Mouse (Mus musculus) embryonic facial prominence, embryonic 15.5 days (tissue): ENCODE measurements around the gene Adam11. TPM values are rescaled to one million over a fixed set of nuclear protein-coding genes. Genes with fewer than 3 reads are reported as not detected.
"Not testable (repeated sequence)": the region's sequence is repeated elsewhere in the genome, so short reads cannot be mapped to it uniquely, and the experiment has no call there.

Experiments used
- ATAC-seq: fragments of 200-750 bp; cut with Nextera tagmentation; 2 replicates; pipeline ENCODE4 v1.8.0; 2017; ENCODE audit warnings: low read depth, moderate TSS enrichment; ENCODE audit not compliant: insufficient number of reproducible peaks, low FRiP score, low TSS enrichment
- H3K27ac ChIP-seq: fragments of 300-500 bp; sonication (generic); replicated peaks from 2 replicates; pipeline ENCODE4 v1.5.1; 2015; ENCODE audit warnings: mild to moderate bottlenecking, inconsistent platforms
- H3K27me3 ChIP-seq: fragments of 300-500 bp; sonication (generic); 2 replicates; pipeline ENCODE4 v1.6.1; 2015; ENCODE audit warnings: inconsistent platforms
- H3K36me3 ChIP-seq: fragments of 300-500 bp; sonication (generic); 2 replicates; pipeline ENCODE4 v1.6.1; 2015; ENCODE audit warnings: mild to moderate bottlenecking, inconsistent platforms
- H3K4me1 ChIP-seq: fragments of 300-500 bp; sonication (generic); 2 replicates; pipeline ENCODE4 v1.6.1; 2015; ENCODE audit warnings: inconsistent platforms
- H3K4me2 ChIP-seq: fragments of 300-500 bp; sonication (generic); replicated peaks from 2 replicates; pipeline ENCODE4 v1.6.1; 2015; ENCODE audit warnings: mild to moderate bottlenecking, inconsistent platforms
- H3K4me3 ChIP-seq: fragments of 300-500 bp; sonication (generic); replicated peaks from 2 replicates; pipeline ENCODE4 v1.5.1; 2015; ENCODE audit warnings: mild to moderate bottlenecking, inconsistent platforms
- H3K9ac ChIP-seq: fragments of 300-500 bp; sonication (generic); 2 replicates; pipeline ENCODE4 v1.6.1; 2015; ENCODE audit warnings: inconsistent platforms
- H3K9me3 ChIP-seq: fragments of 300-500 bp; sonication (generic); replicated peaks from 2 replicates; pipeline ENCODE4 v1.6.1; 2016; ENCODE audit warnings: inconsistent platforms
- WGBS: fragments of 180-500 bp; shearing (Covaris S2); methylation state at CpG from one replicate; pipeline ENCODE4 v1.1.7; 2015; 5-methylcytosine and 5-hydroxymethylcytosine counted together
- polyA plus RNA-seq: library from polyadenylated mRNA; unstranded; fragments of >200 nt; fragmentation: Nextera tagmentation; extraction: Ambion mirVana; gene quantifications from 2 replicates; pipeline ENCODE4 v1.2.1, GENCODE M21; 2015

Adam11 gene
- polyA plus RNA-seq = 7.1 and 7.8 TPM in 2 replicates

DNA sequence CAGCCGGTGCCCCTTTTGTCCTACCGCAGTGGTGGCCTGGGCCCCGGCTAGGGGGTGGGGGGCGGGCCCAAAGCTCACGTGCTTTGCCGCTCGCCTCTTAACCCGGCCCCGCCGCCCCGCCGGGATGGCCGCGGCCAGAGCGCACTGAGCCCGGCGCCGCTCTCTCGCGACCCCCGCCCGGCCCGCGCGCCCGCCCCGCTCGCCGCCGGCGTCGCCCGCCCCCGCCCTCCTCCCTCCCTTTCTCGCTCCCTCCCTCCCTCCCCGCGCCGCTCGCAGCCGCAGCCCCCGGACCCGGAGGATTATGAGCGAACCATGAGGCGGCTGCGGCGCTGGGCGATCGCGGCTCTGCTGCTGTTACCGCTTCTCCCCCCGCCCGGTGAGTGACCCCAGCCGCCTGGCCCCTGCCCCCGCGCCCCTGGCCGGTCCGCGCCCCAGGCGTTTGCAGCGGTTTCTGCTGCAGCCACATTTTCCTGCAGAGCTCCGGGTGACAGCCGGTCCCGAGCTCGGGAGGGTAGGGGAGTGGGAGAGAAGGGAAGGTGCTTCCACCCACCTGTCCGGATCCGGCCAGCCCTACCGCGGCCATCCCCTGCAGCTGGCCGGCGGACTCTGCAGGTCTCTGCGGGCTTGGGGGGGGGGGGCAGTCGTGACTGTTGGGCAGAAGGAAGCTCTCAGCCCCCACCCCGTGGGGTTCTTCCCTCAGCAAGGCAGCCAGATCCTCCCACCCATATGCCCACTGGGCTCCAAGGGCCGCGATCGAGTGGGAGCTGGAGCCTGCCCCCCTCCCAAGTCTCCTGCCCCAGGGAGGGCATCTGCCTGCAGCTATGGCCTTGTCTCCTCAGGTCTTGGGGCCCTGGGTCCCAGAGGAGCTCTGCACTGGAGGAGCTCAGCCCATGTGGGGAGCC, at the start of gene Adam11:
Gene Adam11 (plus strand): TSS at position 131 of the 902 bp plus-strand sequence.
- Histone ChIP-seq H3K4me3 (peak within 1 kb of the TSS; percentile 53), H3K4me2 (peak within 1 kb of the TSS; percentile 100), H3K27me3 (peaks cover 25% of the 10 kb centered on the region), H3K4me1 (peaks cover 16% of the 10 kb centered on the region), H3K9ac (peak within 1 kb of the TSS; percentile 42), H3K9me3 (no peaks in the 10 kb centered on the region), H3K27ac (no peak within 1 kb of the TSS), H3K36me3 (no peaks in the 10 kb centered on the region)
- 0 out of 2 replicates have a peak, but pooled peaks have one; percentile 17 for ATAC-seq
- under 1% methylated on average over 57 of the region's 76 CpGs for WGBS

- Histone ChIP-seq H3K27me3 (no peaks in the 10 kb centered on the region), H3K36me3 (no peaks in the 10 kb centered on the region), H3K4me2 (no peak overlapping the region), H3K4me1 (peaks cover 6% of the 10 kb centered on the region; the same call in 1 of the 2 replicates), H3K4me3 (no peak overlapping the region), H3K27ac (no peak overlapping the region), H3K9me3 (no peaks in the 10 kb centered on the region), H3K9ac (no peak overlapping the region)
- WGBS = 90% methylated on average over 4 of the region's 4 CpGs
- ATAC-seq = no peak
Measured at GRCm38 (mm10) chr11:102712411-102712810, 48.8 kb upstream of the Adam11 start.

DNA sequence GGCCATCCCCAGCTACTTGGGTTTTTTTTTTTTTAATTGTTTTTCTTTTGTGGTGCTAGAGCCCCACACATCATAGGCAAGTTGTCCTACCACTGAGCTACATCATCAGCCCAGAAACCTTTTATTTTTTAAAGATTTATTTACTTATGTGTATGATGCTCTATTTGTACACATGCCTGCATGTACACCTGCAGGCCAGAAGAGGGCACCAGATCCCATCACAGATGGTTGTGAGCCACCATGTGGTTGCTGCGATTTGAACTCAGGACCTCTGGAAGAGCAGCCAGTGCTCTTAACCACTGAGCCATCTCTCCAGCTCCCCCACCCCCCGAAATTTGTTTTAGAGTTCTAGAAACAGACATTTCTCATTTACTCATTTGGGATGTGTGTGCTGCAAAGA, 46.7 kb upstream of the Adam11 start:
- not testable (repeated sequence) for H3K36me3 ChIP-seq, ATAC-seq, H3K4me2 ChIP-seq, H3K9ac ChIP-seq, H3K27me3 ChIP-seq, H3K4me3 ChIP-seq, H3K9me3 ChIP-seq, H3K4me1 ChIP-seq, H3K27ac ChIP-seq
- WGBS = 86% methylated on average over 2 of the region's 2 CpGs

GRCm38 (mm10) chr11:102716135-102716534, 45.1 kb upstream of the Adam11 start:
- Histone ChIP-seq H3K9me3 (no peaks in the 10 kb centered on the region; the same call in 1 of the 2 replicates), H3K4me1 (peaks cover 6% of the 10 kb centered on the region; the same call in 1 of the 2 replicates), H3K27me3 (no peaks in the 10 kb centered on the region), H3K36me3 (no peaks in the 10 kb centered on the region), H3K4me2 (no peak overlapping the region), H3K9ac (no peak overlapping the region), H3K4me3 (no peak overlapping the region), H3K27ac (no peak overlapping the region)
- WGBS = 26% methylated on average over 7 of the region's 7 CpGs
- no peak for ATAC-seq

DNA sequence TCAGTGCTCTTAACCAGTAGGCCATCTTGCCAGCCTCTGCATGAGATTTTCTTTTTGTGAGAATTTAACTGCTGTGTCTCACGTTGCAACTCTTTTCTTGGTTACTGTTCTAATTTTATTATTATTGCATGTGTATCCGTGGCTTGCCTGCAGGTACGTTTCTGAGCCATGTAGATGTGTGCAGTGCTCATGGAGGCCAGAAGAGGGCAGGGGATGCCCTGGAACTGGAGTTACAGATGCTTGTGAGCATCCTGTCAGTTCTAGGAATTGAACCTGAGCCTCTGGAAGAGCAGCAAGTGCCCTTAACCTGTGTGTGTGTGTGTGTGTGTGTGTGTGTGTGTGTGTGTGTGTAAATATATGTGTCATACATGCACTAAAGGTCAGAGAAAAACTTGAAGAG, 35.7 kb upstream of the Adam11 start:
- Histone ChIP-seq H3K4me3 (no peak overlapping the region), H3K9me3 (no peaks in the 10 kb centered on the region), H3K27me3 (no peaks in the 10 kb centered on the region), H3K36me3 (no peaks in the 10 kb centered on the region), H3K9ac (no peak overlapping the region), H3K27ac (no peak overlapping the region), H3K4me1 (no peaks in the 10 kb centered on the region), H3K4me2 (no peak overlapping the region)
- WGBS = 35% methylated on average over 3 of the region's 3 CpGs
- ATAC-seq = no peak

GRCm38 (mm10) chr11:102728614-102729013, 32.6 kb upstream of the Adam11 start:
- no peaks in the 10 kb centered on the region for H3K9me3 ChIP-seq
- H3K4me1 ChIP-seq = no peaks in the 10 kb centered on the region
- H3K36me3 ChIP-seq = no peaks in the 10 kb centered on the region
- H3K27ac ChIP-seq = no peak overlapping the region
- WGBS = 34% methylated on average over 7 of the region's 7 CpGs
- H3K4me2 ChIP-seq = no peak overlapping the region
- H3K9ac ChIP-seq = no peak overlapping the region
- H3K4me3 ChIP-seq = no peak overlapping the region
- no peaks in the 10 kb centered on the region for H3K27me3 ChIP-seq
- no peak for ATAC-seq

- Histone ChIP-seq H3K9ac (no peak overlapping the region), H3K27me3 (no peaks in the 10 kb centered on the region), H3K36me3 (no peaks in the 10 kb centered on the region), H3K27ac (no peak overlapping the region), H3K4me1 (no peaks in the 10 kb centered on the region), H3K9me3 (no peaks in the 10 kb centered on the region), H3K4me3 (no peak overlapping the region), H3K4me2 (no peak overlapping the region)
- no peak for ATAC-seq
- 70% methylated on average over 3 of the region's 3 CpGs for WGBS
Measured at GRCm38 (mm10) chr11:102729835-102730234, 31.4 kb upstream of the Adam11 start.

DNA sequence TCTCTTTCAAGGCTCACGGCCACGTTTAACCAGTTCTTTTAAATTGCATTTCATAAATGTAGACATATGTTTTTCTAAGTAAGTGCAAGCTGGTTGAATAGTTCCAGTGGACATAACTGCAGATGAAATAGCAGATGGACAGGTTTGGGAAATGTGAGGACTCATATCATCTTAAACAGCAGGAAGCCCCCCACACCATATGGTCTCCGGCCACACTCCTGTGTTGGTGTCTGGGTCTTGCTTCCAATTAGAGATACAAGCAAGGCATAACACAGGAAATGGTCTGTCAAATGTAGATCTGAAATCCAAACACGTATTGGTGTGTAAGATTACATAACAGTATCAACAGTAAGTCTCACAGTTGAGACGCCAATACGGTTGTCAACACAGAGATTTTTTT, 29.9 kb upstream of the Adam11 start:
- no peak for ATAC-seq
- Histone ChIP-seq H3K27me3 (no peaks in the 10 kb centered on the region), H3K4me1 (no peaks in the 10 kb centered on the region), H3K36me3 (no peaks in the 10 kb centered on the region), H3K4me3 (no peak overlapping the region), H3K27ac (no peak overlapping the region), H3K9ac (no peak overlapping the region), H3K4me2 (no peak overlapping the region), H3K9me3 (no peaks in the 10 kb centered on the region)
- 76% methylated on average over 6 of the region's 6 CpGs for WGBS

DNA sequence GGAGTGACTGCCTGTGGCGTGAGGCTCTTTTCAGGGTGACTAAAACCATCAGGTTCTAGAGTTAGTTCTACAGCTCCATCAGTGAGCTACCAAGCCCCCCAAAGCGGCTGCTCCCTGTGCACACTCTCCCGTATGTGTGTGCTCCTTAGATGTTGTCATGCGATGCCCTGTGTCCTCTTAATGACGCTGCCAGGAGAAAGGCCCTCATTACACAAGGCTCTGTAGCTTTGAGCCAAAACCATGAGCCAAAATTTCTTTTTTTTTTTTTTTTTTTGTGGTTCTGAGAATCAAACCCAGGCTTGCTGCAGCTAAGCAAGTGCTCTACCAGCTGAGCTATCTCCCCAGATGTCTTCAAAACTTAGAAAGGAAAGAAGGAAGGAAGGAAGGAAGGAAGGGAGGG, 28.1 kb upstream of the Adam11 start:
- Histone ChIP-seq H3K27ac (no peak overlapping the region), H3K4me3 (no peak overlapping the region), H3K9me3 (no peaks in the 10 kb centered on the region), H3K9ac (no peak overlapping the region), H3K36me3 (no peaks in the 10 kb centered on the region), H3K27me3 (peaks cover 7% of the 10 kb centered on the region), H3K4me1 (no peaks in the 10 kb centered on the region), H3K4me2 (no peak overlapping the region)
- no peak for ATAC-seq
- WGBS = 52% methylated on average over 5 of the region's 5 CpGs

DNA sequence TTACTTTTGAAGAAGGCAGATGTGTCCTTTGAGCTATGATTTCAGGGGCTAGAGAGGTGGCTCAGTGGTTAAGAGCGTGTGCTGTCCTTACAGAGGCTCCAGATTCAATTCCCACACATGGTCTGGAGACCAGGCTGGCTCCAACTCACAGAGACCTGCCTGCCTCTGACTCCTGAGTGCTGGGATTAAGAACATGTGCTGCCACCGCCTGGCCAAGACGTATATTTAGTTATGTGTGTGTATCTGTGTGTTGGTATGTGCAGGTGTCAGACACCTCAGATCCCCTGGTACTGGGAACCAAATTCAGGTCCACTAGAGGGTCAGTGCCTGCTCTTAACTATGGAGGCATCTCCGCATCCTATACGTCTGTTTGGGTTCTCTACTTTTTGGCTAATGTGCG, 26.3 kb upstream of the Adam11 start:
- WGBS = 91% methylated on average over 6 of the region's 6 CpGs

GRCm38 (mm10) chr11:102738046-102738445, 23.2 kb upstream of the Adam11 start:
- H3K9ac ChIP-seq = no peak overlapping the region
- H3K4me3 ChIP-seq = no peak overlapping the region
- peaks cover 20% of the 10 kb centered on the region for H3K4me1 ChIP-seq
- ATAC-seq = no peak
- H3K4me2 ChIP-seq = no peak overlapping the region
- H3K9me3 ChIP-seq = no peaks in the 10 kb centered on the region
- peaks cover 10% of the 10 kb centered on the region for H3K27me3 ChIP-seq
- H3K36me3 ChIP-seq = no peaks in the 10 kb centered on the region
- WGBS = 86% methylated on average over 3 of the region's 3 CpGs
- H3K27ac ChIP-seq = no peak overlapping the region

More for the DNA sequence above, 26.3 kb upstream of the Adam11 start:
- H3K36me3 ChIP-seq = no peaks in the 10 kb centered on the region
- no peak overlapping the region for H3K27ac ChIP-seq
- no peak overlapping the region for H3K9ac ChIP-seq
- no peaks in the 10 kb centered on the region for H3K9me3 ChIP-seq
- no peak for ATAC-seq
- no peak overlapping the region for H3K4me2 ChIP-seq
- H3K4me1 ChIP-seq = peaks cover 11% of the 10 kb centered on the region
- H3K4me3 ChIP-seq = no peak overlapping the region
- peaks cover 10% of the 10 kb centered on the region for H3K27me3 ChIP-seq
